Mouse (Mus musculus): Measurements from ENCODE around the gene Eno1. TPM values are rescaled to one million over a fixed set of nuclear protein-coding genes. Genes with fewer than 3 reads are reported as not detected.

Gene Eno1
- polyA plus RNA-seq (2016; fragmentation: Nextera tagmentation; extraction: Ambion mirVana), result 3,458 and 4,025 TPM in 2 replicates

GRCm38 (mm10) chr4:150236521-150237481, at the start of gene Eno1:
Gene Eno1, plus strand, starts transcription at chr4:150236721.
- WGBS, result under 1% methylated on average over 78 of the region's 78 CpGs
- H3K4me1 ChIP-seq, result peaks cover 64% of the 10 kb centered on the region
- DNase-seq (ENCODE audit: low spot score), result peak; percentile 100

GRCm38 (mm10) chr4:150188236-150188635, 48.3 kb upstream of the Eno1 start:
- Histone ChIP-seq H3K9me3 (no peaks in the 10 kb centered on the region), H3K27me3 (replicated peaks; ENCODE audit: low read depth, poor library complexity, severe bottlenecking) (no peaks in the 10 kb centered on the region), H3K4me3 (no peak overlapping the region), H3K4me1 (peaks cover 16% of the 10 kb centered on the region), H3K36me3 (replicated peaks) (no peaks in the 10 kb centered on the region), H3K27ac (replicated peaks) (no peak overlapping the region)
- DNase-seq (ENCODE audit: low spot score), result no peak
- WGBS, result 54% methylated on average over 11 of the region's 11 CpGs

More at GRCm38 (mm10) chr4:150236521-150237481, at the start of gene Eno1:
- Histone ChIP-seq H3K36me3 (replicated peaks) (peaks cover 30% of the 10 kb centered on the region), H3K9me3 (no peaks in the 10 kb centered on the region), H3K27me3 (replicated peaks; ENCODE audit: low read depth, poor library complexity, severe bottlenecking) (peaks cover 4% of the 10 kb centered on the region; the same call in 1 of the 2 replicates), H3K27ac (replicated peaks) (peak within 1 kb of the TSS; percentile 100), H3K4me3 (peak within 1 kb of the TSS; percentile 95)

- peaks cover 14% of the 10 kb centered on the region for H3K4me1 ChIP-seq
- no peaks in the 10 kb centered on the region for H3K27me3 ChIP-seq (replicated peaks; ENCODE audit: low read depth, poor library complexity, severe bottlenecking)
- no peak overlapping the region for H3K4me3 ChIP-seq
- H3K9me3 ChIP-seq, result no peaks in the 10 kb centered on the region
- H3K36me3 ChIP-seq (replicated peaks), result no peaks in the 10 kb centered on the region
- no peak overlapping the region for H3K27ac ChIP-seq (replicated peaks)
- 85% methylated on average over 6 of the region's 6 CpGs for WGBS
- no peak for DNase-seq (ENCODE audit: low spot score)
Measured at GRCm38 (mm10) chr4:150192199-150192598, 44.3 kb upstream of the Eno1 start.

- H3K27me3 ChIP-seq (replicated peaks; ENCODE audit: low read depth, poor library complexity, severe bottlenecking), result no peaks in the 10 kb centered on the region
- 41% methylated on average over 1 of the region's 1 CpGs for WGBS
- no peaks in the 10 kb centered on the region for H3K9me3 ChIP-seq
- H3K36me3 ChIP-seq (replicated peaks), result no peaks in the 10 kb centered on the region
- peaks cover 9% of the 10 kb centered on the region; the same call in 1 of the 2 replicates for H3K4me1 ChIP-seq
- DNase-seq (ENCODE audit: low spot score), result peak; percentile 70
- H3K27ac ChIP-seq (replicated peaks), result no peak overlapping the region
- H3K4me3 ChIP-seq, result no peak overlapping the region
Measured at GRCm38 (mm10) chr4:150193915-150194314, 42.6 kb upstream of the Eno1 start.

GRCm38 (mm10) chr4:150198268-150198667, 38.3 kb upstream of the Eno1 start:
- peaks cover 19% of the 10 kb centered on the region for H3K4me1 ChIP-seq
- no peaks in the 10 kb centered on the region for H3K36me3 ChIP-seq (replicated peaks)
- H3K27ac ChIP-seq (replicated peaks), result no peak overlapping the region
- DNase-seq (ENCODE audit: low spot score), result no peak
- no peak overlapping the region for H3K4me3 ChIP-seq
- 0 out of 2 replicates have a peak, but pooled peaks cover 3% of the 10 kb centered on the region for H3K27me3 ChIP-seq (replicated peaks; ENCODE audit: low read depth, poor library complexity, severe bottlenecking)
- no peaks in the 10 kb centered on the region for H3K9me3 ChIP-seq
- WGBS, result 75% methylated on average over 9 of the region's 9 CpGs

GRCm38 (mm10) chr4:150201232-150201631, 35.3 kb upstream of the Eno1 start, which contains the start of gene Car6:
Gene Car6, minus strand, starts transcription at chr4:150201332.
- Histone ChIP-seq H3K9me3 (no peaks in the 10 kb centered on the region), H3K4me1 (peaks cover 26% of the 10 kb centered on the region), H3K36me3 (replicated peaks) (no peaks in the 10 kb centered on the region), H3K27me3 (replicated peaks; ENCODE audit: low read depth, poor library complexity, severe bottlenecking) (0 out of 2 replicates have a peak, but pooled peaks cover 3% of the 10 kb centered on the region), H3K27ac (replicated peaks) (peak within 1 kb of the TSS; percentile 27), H3K4me3 (no peak within 1 kb of the TSS)
- WGBS, result 33% methylated on average over 5 of the region's 5 CpGs
- peak; percentile 29 for DNase-seq (ENCODE audit: low spot score)

GRCm38 (mm10) chr4:150202702-150203101, 33.8 kb upstream of the Eno1 start:
- H3K36me3 ChIP-seq (replicated peaks), result no peaks in the 10 kb centered on the region
- peaks cover 30% of the 10 kb centered on the region for H3K4me1 ChIP-seq
- H3K9me3 ChIP-seq, result no peaks in the 10 kb centered on the region
- DNase-seq (ENCODE audit: low spot score), result no peak
- 0 out of 2 replicates have a peak, but pooled peaks cover 3% of the 10 kb centered on the region for H3K27me3 ChIP-seq (replicated peaks; ENCODE audit: low read depth, poor library complexity, severe bottlenecking)
- WGBS, result 82% methylated on average over 5 of the region's 5 CpGs
- H3K27ac ChIP-seq (replicated peaks), result no peak overlapping the region
- no peak overlapping the region for H3K4me3 ChIP-seq

GRCm38 (mm10) chr4:150204877-150205276, 31.6 kb upstream of the Eno1 start:
- whole genome bisulfite sequencing, result 76% methylated on average over 3 of the region's 3 CpGs
- Histone ChIP-seq H3K9me3 (no peaks in the 10 kb centered on the region), H3K4me1 (peaks cover 30% of the 10 kb centered on the region), H3K27ac (replicated peaks) (no peak overlapping the region), H3K4me3 (no peak overlapping the region), H3K36me3 (replicated peaks) (no peaks in the 10 kb centered on the region), H3K27me3 (replicated peaks; ENCODE audit: low read depth, poor library complexity, severe bottlenecking) (0 out of 2 replicates have a peak, but pooled peaks cover 3% of the 10 kb centered on the region)
- no peak for DNase-seq (ENCODE audit: low spot score)

GRCm38 (mm10) chr4:150209751-150210150, 26.8 kb upstream of the Eno1 start:
- no peak for DNase-seq (ENCODE audit: low spot score)
- Histone ChIP-seq H3K27me3 (replicated peaks; ENCODE audit: low read depth, poor library complexity, severe bottlenecking) (no peaks in the 10 kb centered on the region), H3K4me1 (peaks cover 29% of the 10 kb centered on the region), H3K9me3 (no peaks in the 10 kb centered on the region), H3K27ac (replicated peaks) (no peak overlapping the region), H3K36me3 (replicated peaks) (no peaks in the 10 kb centered on the region), H3K4me3 (no peak overlapping the region)
- 96% methylated on average over 5 of the region's 5 CpGs for WGBS

- H3K4me1 ChIP-seq, result peaks cover 29% of the 10 kb centered on the region
- DNase-seq (ENCODE audit: low spot score), result no peak
- WGBS, result 83% methylated on average over 8 of the region's 8 CpGs
- no peaks in the 10 kb centered on the region for H3K27me3 ChIP-seq (replicated peaks; ENCODE audit: low read depth, poor library complexity, severe bottlenecking)
- no peak overlapping the region for H3K27ac ChIP-seq (replicated peaks)
- H3K4me3 ChIP-seq, result no peak overlapping the region
- no peaks in the 10 kb centered on the region for H3K36me3 ChIP-seq (replicated peaks)
- H3K9me3 ChIP-seq, result no peaks in the 10 kb centered on the region
Measured at GRCm38 (mm10) chr4:150210306-150210705, 26.2 kb upstream of the Eno1 start.

- H3K27me3 ChIP-seq (replicated peaks; ENCODE audit: low read depth, poor library complexity, severe bottlenecking), result no peaks in the 10 kb centered on the region
- peak overlapping the region; percentile 82 for H3K27ac ChIP-seq (replicated peaks)
- H3K36me3 ChIP-seq (replicated peaks), result no peaks in the 10 kb centered on the region
- H3K4me1 ChIP-seq, result peaks cover 29% of the 10 kb centered on the region
- H3K9me3 ChIP-seq, result no peaks in the 10 kb centered on the region
- WGBS, result 55% methylated on average over 10 of the region's 10 CpGs
- H3K4me3 ChIP-seq, result peak overlapping the region; percentile 49
- DNase-seq (ENCODE audit: low spot score), result no peak
Measured at GRCm38 (mm10) chr4:150211930-150212552, 24.5 kb upstream of the Eno1 start.

GRCm38 (mm10) chr4:150212553-150212971, 24.0 kb upstream of the Eno1 start:
- peak overlapping the region; percentile 49 for H3K4me3 ChIP-seq
- H3K4me1 ChIP-seq, result peaks cover 26% of the 10 kb centered on the region
- H3K36me3 ChIP-seq (replicated peaks), result no peaks in the 10 kb centered on the region
- WGBS, result under 1% methylated on average over 15 of the region's 15 CpGs
- peak overlapping the region; percentile 82 for H3K27ac ChIP-seq (replicated peaks)
- no peaks in the 10 kb centered on the region for H3K9me3 ChIP-seq
- DNase-seq (ENCODE audit: low spot score), result peak; percentile 87
- no peaks in the 10 kb centered on the region for H3K27me3 ChIP-seq (replicated peaks; ENCODE audit: low read depth, poor library complexity, severe bottlenecking)
